22 mouse cellular contexts compared by ENCODE assay signal in genomic region chr5:142418419-142418818, GRCm38 (mm10). TPM values are rescaled to one million over a fixed set of nuclear protein-coding genes. Genes with fewer than 3 reads are reported as not detected.
DNase-seq lines count a peak whose midpoint lies in the region; ATAC-seq and TF ChIP-seq lines count a peak whose summit lies in the region.
"Had no signal": no experiment of that assay in that cellular context is flagged by ENCODE, and none has a peak within 500 bp of the region (broad histone marks: within the 10 kb centered on the region; RNA-seq: fewer than 3 reads in every experiment).

No protein-coding gene starts in this region.

- H3K4me3 ChIP-seq in gastrocnemius, adult 2 months, result no peak overlapping the region
- H3K4me3 ChIP-seq in liver, embryonic 15.5 days (replicated peaks), result no peak overlapping the region
- H3K4me3 ChIP-seq in liver, postnatal 0 days (ENCODE audit: low read depth, low read length), result no peak overlapping the region
- H3K4me3 ChIP-seq: forebrain, embryonic 13.5 days; heart, adult 2 months; heart, embryonic 15.5 days; hindbrain, embryonic 13.5 days had no signal

- no peaks in the 10 kb centered on the region for H3K9me3 ChIP-seq in liver, embryonic 15.5 days (replicated peaks)
- H3K9me3 ChIP-seq in liver, postnatal 0 days (ENCODE audit: low read length), result no peaks in the 10 kb centered on the region
- H3K9me3 ChIP-seq: forebrain, embryonic 13.5 days; G1E; heart, embryonic 15.5 days; hindbrain, embryonic 13.5 days had no signal

- intact Hi-C loops in gastrocnemius, adult 2 months (cut with DNase I), result no loop called here
- intact Hi-C loops in gastrocnemius, postnatal 14 days (cut with DNase I; ENCODE audit: low total_unique reads), result no loop called here

- H3K27me3 ChIP-seq in liver, embryonic 15.5 days, result no peaks in the 10 kb centered on the region
- no peaks in the 10 kb centered on the region for H3K27me3 ChIP-seq in liver, postnatal 0 days (ENCODE audit: insufficient read depth, low read length)
- H3K27me3 ChIP-seq: forebrain, embryonic 13.5 days; heart, embryonic 15.5 days; hindbrain, embryonic 13.5 days had no signal

- H3K9ac ChIP-seq in liver, embryonic 15.5 days, result no peak overlapping the region
- H3K9ac ChIP-seq in liver, postnatal 0 days (replicated peaks), result no peak overlapping the region
- H3K9ac ChIP-seq: forebrain, embryonic 13.5 days; forebrain, postnatal 0 days; heart, embryonic 15.5 days; hindbrain, embryonic 13.5 days had no signal

- TF ChIP-seq EP300 in liver, postnatal 0 days (IDR thresholded peaks at IDR 0.05; ENCODE audit: low read depth), result no peak

- peaks cover 60% of the 10 kb centered on the region for H3K4me1 ChIP-seq in liver, embryonic 15.5 days (replicated peaks)
- peaks cover 42% of the 10 kb centered on the region for H3K4me1 ChIP-seq in liver, postnatal 0 days (ENCODE audit: insufficient read depth)

- 63% methylated on average over 4 of the region's 4 CpGs for WGBS in liver, embryonic 15.5 days (ENCODE audit: insufficient replicate concordance)
- WGBS in liver, postnatal 0 days (ENCODE audit: insufficient replicate concordance), result 67% methylated on average over 4 of the region's 4 CpGs

- TF ChIP-seq CTCF in gastrocnemius, adult 2 months (IDR thresholded peaks at IDR 0.05), result no peak
- TF ChIP-seq CTCF in liver, postnatal 0 days (IDR thresholded peaks at IDR 0.05; ENCODE audit: low read depth), result no peak

- no peak for ATAC-seq in liver, embryonic 15.5 days (ENCODE audit: insufficient read depth)
- ATAC-seq in liver, postnatal 0 days, result peak; percentile 2; the same call in 1 of the 2 replicates
- ATAC-seq: CD4-positive, CD25-positive, alpha-beta regulatory T cell, adult 4 months; forebrain, embryonic 13.5 days; forebrain, postnatal 0 days; hindbrain, postnatal 0 days had no signal

- DNase-seq in gastrocnemius, adult 2 months, result no peak
- no peak for DNase-seq in gastrocnemius, postnatal 14 days
- no peak for DNase-seq in liver
- DNase-seq in liver, postnatal 0 days, result no peak
- DNase-seq in cerebellum, adult 18-20 months, result no peak
- no peak for DNase-seq in ovary, postnatal 10 days (ENCODE audit: low spot score)
- DNase-seq: adrenal gland, adult 8-10 months; adrenal gland, postnatal 36 days; B cell, adult 2 months; cerebellum, adult 9-10 months; cerebellum, postnatal 25 days; forebrain, postnatal 0 days; heart, adult 2 months; heart, postnatal 14 days had no signal

- 0 out of 2 replicates have a peak overlapping the region, but pooled peaks have one; percentile 4 for H3K4me2 ChIP-seq in liver, embryonic 15.5 days
- peak overlapping the region; percentile 14; the same call in 1 of the 2 replicates for H3K4me2 ChIP-seq in liver, postnatal 0 days (ENCODE audit: low read depth, low read length)
- H3K4me2 ChIP-seq: forebrain, embryonic 13.5 days; heart, embryonic 11.5 days; heart, embryonic 15.5 days; hindbrain, embryonic 13.5 days had no signal

- H3K27ac ChIP-seq in gastrocnemius, adult 2 months, result peak overlapping the region; percentile 90
- H3K27ac ChIP-seq in liver, embryonic 15.5 days (replicated peaks), result no peak overlapping the region
- peak overlapping the region; percentile 84 for H3K27ac ChIP-seq in liver, postnatal 0 days (ENCODE audit: low read depth)
- H3K27ac ChIP-seq: forebrain, embryonic 13.5 days; heart, adult 2 months; heart, embryonic 15.5 days; hindbrain, embryonic 13.5 days; hindbrain, postnatal 0 days had no signal

- 0 out of 2 replicates have a peak, but pooled peaks cover 17% of the 10 kb centered on the region for H3K36me3 ChIP-seq in liver, embryonic 15.5 days (replicated peaks)
- peaks cover 10% of the 10 kb centered on the region for H3K36me3 ChIP-seq in liver, postnatal 0 days (replicated peaks; ENCODE audit: insufficient read depth, low read length)
- H3K36me3 ChIP-seq: heart, embryonic 15.5 days had no signal

RNA-seq across cellular contexts. Expression of gene Foxk1, which starts 17.1 kb away (rescaled TPM):
- 10 to 100 TPM; 12.2 to 18.9 TPM for total RNA-seq in gastrocnemius, adult 2 months (2021)
- total RNA-seq in gastrocnemius, postnatal 14 days (2021), result 10 to 100 TPM; 12.2 to 14.7 TPM
- 2.0 and 2.1 TPM in 2 replicates for polyA plus RNA-seq in liver, embryonic 15.5 days (2015; fragmentation: Nextera tagmentation; extraction: Ambion mirVana)
- 1.7 TPM in 2 replicates for polyA plus RNA-seq in liver, postnatal 0 days (2015; fragmentation: Nextera tagmentation; extraction: Ambion mirVana)

RNA-seq across cellular contexts. Expression of gene Ap5z1, which starts 45.3 kb away (rescaled TPM):
- total RNA-seq in gastrocnemius, adult 2 months (2021), result 1 to 10 TPM; 3.7 to 5.0 TPM
- 1 to 10 TPM; 3.4 to 3.9 TPM for total RNA-seq in gastrocnemius, postnatal 14 days (2021)
- 4.2 and 5.6 TPM in 2 replicates for polyA plus RNA-seq in liver, embryonic 15.5 days (2015; fragmentation: Nextera tagmentation; extraction: Ambion mirVana)
- 2.8 and 4.0 TPM in 2 replicates for polyA plus RNA-seq in liver, postnatal 0 days (2015; fragmentation: Nextera tagmentation; extraction: Ambion mirVana)
